Mouse (Mus musculus) liver, postnatal 0 days (tissue): ENCODE data around the gene Sars. TPM values are rescaled to one million over a fixed set of nuclear protein-coding genes. Genes with fewer than 3 reads are reported as not detected.
A peak's percentile ranks its signal among the peaks of the same experiment; 100 is the strongest.

Experiments
- ATAC-seq: fragments of 200-750 bp; cut with Nextera tagmentation; 2 replicates; pipeline ENCODE4 v1.8.0; 2017; ENCODE audit warnings: mild to moderate bottlenecking, moderate library complexity
- DNase-seq: peaks from one replicate; pipeline ENCODE4 v3.0.0-alpha.2; 2016
- H3K27ac ChIP-seq: fragments of 300-500 bp; sonication (generic); 2 replicates; pipeline ENCODE4 v1.5.1; 2014; ENCODE audit warnings: antibody characterized with exemption, moderate library complexity, mild to moderate bottlenecking, low read depth
- H3K27me3 ChIP-seq: fragments of 300-500 bp; sonication (generic); 2 replicates; pipeline ENCODE4 v1.6.1; 2014; ENCODE audit warnings: low read length, control low read depth, mixed read lengths; ENCODE audit not compliant: insufficient read depth
- H3K36me3 ChIP-seq: fragments of 300-500 bp; sonication (generic); replicated peaks from 2 replicates; pipeline ENCODE4 v1.6.1; 2014; ENCODE audit warnings: mild to moderate bottlenecking, control low read depth, low read length, moderate library complexity, mixed read lengths; ENCODE audit not compliant: insufficient read depth
- H3K4me1 ChIP-seq: fragments of 300-500 bp; sonication (generic); 2 replicates; pipeline ENCODE4 v1.6.1; 2014; ENCODE audit warnings: antibody characterized with exemption, mild to moderate bottlenecking, control low read depth; ENCODE audit not compliant: insufficient read depth
- H3K4me2 ChIP-seq: fragments of 300-500 bp; sonication (generic); 2 replicates; pipeline ENCODE4 v1.6.1; 2014; ENCODE audit warnings: low read depth, mild to moderate bottlenecking, low read length, moderate library complexity, mixed read lengths
- H3K4me3 ChIP-seq: fragments of 300-500 bp; sonication (generic); 2 replicates; pipeline ENCODE4 v1.5.1; 2014; ENCODE audit warnings: low read depth, low read length
- H3K9ac ChIP-seq: fragments of 300-500 bp; sonication (generic); replicated peaks from 2 replicates; pipeline ENCODE4 v1.6.1; 2014; ENCODE audit warnings: mild to moderate bottlenecking, moderate library complexity
- H3K9me3 ChIP-seq: fragments of 300-500 bp; sonication (generic); 2 replicates; pipeline ENCODE4 v1.6.1; 2016; ENCODE audit warnings: mild to moderate bottlenecking, control low read depth, low read length, mixed read lengths
- CTCF ChIP-seq: sonication (generic); IDR thresholded peaks from 2 replicates; pipeline ENCODE4 v1.5.1; 2016; ENCODE audit warnings: antibody characterized with exemption, low read depth
- EP300 ChIP-seq: IDR thresholded peaks from 2 replicates; pipeline ENCODE4 v1.6.1; 2016; ENCODE audit warnings: antibody characterized with exemption, low read depth, mild to moderate bottlenecking
- WGBS: fragments of 180-500 bp; shearing (Covaris S2); extraction: QIAGEN DNeasy Blood & Tissue Kit; methylation state at CpG from one replicate; pipeline ENCODE4 v1.1.7; 2014; ENCODE audit not compliant: insufficient replicate concordance; 5-methylcytosine and 5-hydroxymethylcytosine counted together
- polyA plus RNA-seq: library from polyadenylated mRNA; unstranded; fragments of >200 nt; fragmentation: Nextera tagmentation; extraction: Ambion mirVana; gene quantifications from 2 replicates; pipeline ENCODE4 v1.2.1, GENCODE M21; 2015

The Sars gene
- polyA plus RNA-seq, 1 experiment from 2014 or later, result 41.7 TPM

DNA sequence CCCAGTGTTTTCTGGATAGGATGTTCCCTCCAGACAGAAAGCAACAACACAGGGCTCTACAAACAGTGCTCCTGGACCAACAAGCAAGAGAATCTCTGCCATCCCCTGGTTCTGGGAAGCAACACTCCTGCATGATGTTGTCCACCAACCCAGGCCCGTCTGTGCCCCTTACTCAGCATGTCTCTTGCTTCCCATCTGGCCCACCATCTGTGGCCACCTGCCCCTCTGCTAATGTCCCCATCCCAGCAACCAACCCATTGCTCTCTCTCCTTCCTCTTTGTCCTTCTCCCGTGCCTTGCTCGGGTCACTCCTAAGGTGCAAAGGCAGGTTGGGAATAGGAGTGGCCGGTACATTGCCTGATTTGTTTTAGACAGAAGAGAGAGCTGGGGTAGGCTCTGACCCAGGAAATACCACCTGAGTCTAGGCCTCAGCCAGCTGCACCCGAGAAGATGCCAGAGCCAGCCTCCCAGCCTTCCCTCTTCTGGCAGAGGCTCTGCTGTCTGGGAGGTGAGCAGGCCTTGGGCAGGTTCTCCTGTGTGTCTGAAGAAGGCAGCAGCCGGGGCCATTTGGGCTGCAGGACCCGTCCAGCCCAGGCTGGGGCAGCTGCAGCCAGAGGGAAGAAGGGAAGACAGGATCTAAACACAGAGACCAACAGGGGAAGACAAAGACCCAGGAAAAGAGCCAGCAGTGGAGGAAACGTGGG lies 35.2 kb downstream of the Sars start:
- 64% methylated on average over 8 of the region's 8 CpGs for WGBS

DNA sequence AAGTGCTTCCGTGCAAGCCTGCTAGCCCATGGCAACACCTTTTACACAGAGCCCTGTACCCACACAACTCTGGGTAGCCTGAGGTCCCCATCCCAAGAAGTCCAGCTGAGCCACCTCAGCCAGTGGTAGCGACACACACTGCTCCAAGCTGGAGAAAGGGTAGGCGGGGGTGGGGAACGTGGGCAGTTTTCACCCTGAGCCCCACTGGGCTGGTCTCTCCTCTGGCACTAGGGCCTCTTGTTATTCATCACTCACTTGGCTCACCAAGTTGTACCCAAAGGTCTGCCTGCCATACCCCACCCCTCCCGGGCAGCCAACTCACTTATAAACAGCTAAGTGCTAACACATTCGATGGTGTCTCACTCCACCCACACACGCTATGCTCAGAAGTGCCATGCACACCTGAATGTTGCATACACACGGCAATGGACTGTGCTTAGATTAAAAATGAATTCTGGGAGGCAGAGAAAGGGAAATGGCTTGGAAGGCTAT lies 36.4 kb downstream of the Sars start:
- WGBS, result 82% methylated on average over 8 of the region's 8 CpGs
- no peak for TF ChIP-seq CTCF
- no peak for TF ChIP-seq EP300

More for the DNA sequence above, 35.2 kb downstream of the Sars start:
- Histone ChIP-seq H3K4me1 (no peaks in the 10 kb centered on the region), H3K36me3 (no peaks in the 10 kb centered on the region), H3K27me3 (peaks cover 6% of the 10 kb centered on the region), H3K4me3 (no peak overlapping the region), H3K9ac (no peak overlapping the region), H3K4me2 (no peak overlapping the region), H3K9me3 (peaks cover 16% of the 10 kb centered on the region), H3K27ac (no peak overlapping the region)
- ATAC-seq (no peak), DNase-seq (no peak)
- TF ChIP-seq EP300 (no peak), CTCF (no peak)

DNA sequence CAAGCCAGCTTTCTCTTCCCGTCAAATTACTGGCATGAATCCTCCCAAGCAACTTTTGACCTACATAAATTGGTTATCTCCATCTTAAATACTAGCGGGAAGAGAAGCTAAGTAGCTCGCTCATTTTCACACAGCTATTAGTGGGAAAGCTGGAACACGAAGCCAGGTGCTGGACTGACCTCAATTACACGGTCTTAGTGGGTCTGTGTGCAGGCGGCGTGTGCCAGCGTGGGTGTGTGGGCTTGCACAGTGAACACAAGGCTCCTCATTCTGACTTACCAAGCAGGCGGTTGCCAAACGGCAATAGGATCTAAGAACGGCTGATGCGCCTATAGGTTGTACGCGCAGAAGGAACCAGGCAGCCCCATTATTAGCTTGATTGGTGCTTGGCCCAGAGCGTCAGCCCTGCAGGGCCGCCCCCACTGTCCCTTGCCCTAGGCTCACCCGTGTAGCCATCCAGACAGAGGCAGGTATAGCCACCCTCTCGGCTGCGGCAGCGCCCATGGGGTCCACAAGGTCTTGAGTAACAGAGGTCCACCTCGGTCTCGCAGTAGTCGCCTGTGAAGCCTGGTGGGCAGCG lies 38.6 kb downstream of the Sars start:
- Histone ChIP-seq H3K9me3 (no peaks in the 10 kb centered on the region), H3K36me3 (no peaks in the 10 kb centered on the region), H3K4me3 (no peak overlapping the region), H3K9ac (no peak overlapping the region), H3K4me2 (no peak overlapping the region), H3K27ac (no peak overlapping the region), H3K4me1 (no peaks in the 10 kb centered on the region), H3K27me3 (no peaks in the 10 kb centered on the region)
- DNase-seq, result no peak
- 88% methylated on average over 24 of the region's 24 CpGs for WGBS
- TF ChIP-seq EP300 (no peak), CTCF (no peak)
- ATAC-seq, result no peak

More for the DNA sequence above, 36.4 kb downstream of the Sars start:
- no peak overlapping the region for H3K9ac ChIP-seq
- no peak overlapping the region for H3K4me2 ChIP-seq
- H3K4me1 ChIP-seq, result no peaks in the 10 kb centered on the region
- H3K27ac ChIP-seq, result no peak overlapping the region
- no peaks in the 10 kb centered on the region for H3K27me3 ChIP-seq
- H3K4me3 ChIP-seq, result no peak overlapping the region
- H3K36me3 ChIP-seq, result no peaks in the 10 kb centered on the region
- peaks cover 8% of the 10 kb centered on the region; the same call in 1 of the 2 replicates for H3K9me3 ChIP-seq
- no peak for ATAC-seq
- no peak for DNase-seq

DNA sequence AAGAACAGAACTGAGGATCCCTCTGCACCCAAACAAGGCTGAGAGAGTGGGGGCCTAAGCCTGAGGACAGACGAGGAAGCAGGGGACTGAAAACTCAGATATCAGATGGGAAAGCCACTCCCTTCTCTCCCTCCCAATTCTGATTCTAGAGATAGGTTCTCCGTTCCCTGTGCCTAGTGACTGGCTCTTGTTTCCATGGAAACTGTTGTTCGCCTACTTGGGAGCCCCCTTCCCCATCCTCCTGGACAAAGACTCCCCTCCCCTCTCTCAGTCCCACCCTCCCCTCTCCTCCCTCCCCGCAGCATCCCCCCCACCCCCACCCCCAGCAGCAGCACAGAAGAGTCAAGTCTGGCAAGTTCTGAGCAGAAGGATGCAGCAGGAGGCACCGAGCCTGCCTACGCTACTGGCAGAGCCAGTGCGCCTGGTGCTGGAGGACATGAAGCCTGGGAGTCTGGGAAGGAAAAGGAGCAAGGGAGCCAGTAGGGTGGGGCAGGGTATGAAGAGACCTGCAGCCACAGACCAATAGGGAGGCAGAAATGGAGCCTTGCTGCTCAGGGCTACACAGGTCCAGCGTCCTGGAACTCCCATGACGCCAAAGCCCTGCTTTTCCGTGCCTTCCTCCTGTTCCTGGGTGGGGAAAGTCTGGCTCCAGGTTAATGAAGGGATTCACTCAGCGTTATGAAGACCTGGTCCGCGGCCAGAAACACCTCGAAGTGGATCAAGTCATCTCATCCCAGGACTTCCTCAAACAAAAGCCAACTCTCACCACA lies 39.3 kb downstream of the Sars start:
- Histone ChIP-seq H3K4me3 (no peak overlapping the region), H3K9me3 (no peaks in the 10 kb centered on the region), H3K27me3 (no peaks in the 10 kb centered on the region), H3K9ac (no peak overlapping the region), H3K4me1 (no peaks in the 10 kb centered on the region), H3K27ac (no peak overlapping the region), H3K4me2 (no peak overlapping the region), H3K36me3 (no peaks in the 10 kb centered on the region)
- TF ChIP-seq CTCF (no peak), EP300 (no peak)
- 69% methylated on average over 14 of the region's 14 CpGs for WGBS
- ATAC-seq, result no peak
- DNase-seq, result no peak

DNA sequence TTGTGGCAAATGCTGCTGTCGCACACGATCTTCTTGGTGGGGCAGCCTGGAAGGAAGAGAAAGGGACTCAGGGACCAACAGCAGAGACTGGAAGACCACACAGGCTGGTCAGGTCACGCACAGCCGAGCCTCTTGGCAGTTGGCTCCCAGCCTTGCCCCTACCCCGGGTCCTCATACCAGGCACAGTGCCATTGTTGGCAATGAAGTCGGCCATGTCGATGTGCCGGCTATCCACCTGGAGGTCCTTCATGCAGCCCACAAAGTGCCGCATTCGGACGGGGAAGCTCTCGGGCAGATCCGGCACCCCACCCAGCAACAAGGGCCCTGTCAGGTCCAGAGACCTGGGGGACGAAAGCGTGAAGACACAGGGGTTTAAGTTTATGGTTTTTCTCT lies 42.5 kb downstream of the Sars start:
- Histone ChIP-seq H3K9ac (no peak overlapping the region), H3K27me3 (no peaks in the 10 kb centered on the region), H3K4me2 (no peak overlapping the region), H3K9me3 (no peaks in the 10 kb centered on the region), H3K36me3 (no peaks in the 10 kb centered on the region), H3K4me1 (no peaks in the 10 kb centered on the region), H3K27ac (no peak overlapping the region), H3K4me3 (no peak overlapping the region)
- no peak for TF ChIP-seq EP300
- no peak for TF ChIP-seq CTCF
- WGBS, result 90% methylated on average over 15 of the region's 15 CpGs
- ATAC-seq (no peak), DNase-seq (no peak)

DNA sequence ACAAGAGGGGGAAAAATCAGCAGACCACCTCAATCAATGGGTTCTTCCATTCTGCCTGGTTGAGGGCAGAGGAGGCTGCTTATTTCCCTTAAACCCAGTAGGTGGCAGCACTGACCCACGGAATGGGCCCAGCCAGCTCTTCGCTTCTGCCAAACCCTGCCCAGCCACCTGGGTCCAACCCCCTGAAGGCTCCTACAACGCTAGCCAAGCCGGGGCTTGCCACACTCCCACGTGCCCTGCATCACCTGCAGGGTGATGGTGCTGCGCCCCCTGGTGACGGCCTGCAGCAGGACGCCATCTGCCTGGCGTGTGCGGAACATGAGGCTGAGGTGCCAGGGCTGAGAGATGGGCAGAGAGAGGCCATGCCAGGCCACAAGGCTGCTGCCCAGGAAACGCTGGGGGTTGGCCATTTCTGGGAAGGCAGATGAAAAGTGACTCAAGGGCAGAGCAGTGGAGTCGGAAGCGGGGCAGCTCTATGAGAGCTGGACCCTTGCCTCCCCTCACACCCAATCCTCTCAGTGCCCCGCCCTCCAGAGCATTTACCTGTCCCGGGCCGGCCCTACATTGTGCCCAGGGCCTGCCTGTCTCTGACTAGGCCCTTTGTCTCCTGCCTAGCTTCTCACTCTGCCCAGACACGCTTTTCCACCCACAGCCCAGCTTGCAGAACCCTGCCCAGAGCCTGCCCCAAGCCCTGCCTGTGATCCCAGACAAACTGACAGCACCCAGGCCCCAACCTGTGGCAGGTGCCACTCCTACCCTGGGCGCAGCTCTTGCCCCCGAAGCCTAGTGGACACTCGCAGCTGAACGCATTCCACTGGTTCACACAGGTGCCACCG lies 43.1 kb downstream of the Sars start:
- Histone ChIP-seq H3K4me3 (no peak overlapping the region), H3K4me2 (0 out of 2 replicates have a peak overlapping the region, but pooled peaks have one; percentile 2), H3K27ac (no peak overlapping the region), H3K9me3 (no peaks in the 10 kb centered on the region), H3K9ac (no peak overlapping the region), H3K27me3 (no peaks in the 10 kb centered on the region), H3K36me3 (no peaks in the 10 kb centered on the region), H3K4me1 (no peaks in the 10 kb centered on the region)
- DNase-seq, result peak; percentile 91
- ATAC-seq, result peak; percentile 98
- peak; percentile 98 for TF ChIP-seq CTCF
- no peak for TF ChIP-seq EP300
- 37% methylated on average over 22 of the region's 22 CpGs for WGBS
